In genomic region chr4:98008814-98009368, GRCm38 (mm10) we compare ENCODE assay signal across 14 mouse cellular contexts.
DNase-seq lines count a peak whose midpoint lies in the region; ATAC-seq and TF ChIP-seq lines count a peak whose summit lies in the region.
"Had no signal": no experiment of that assay in that cellular context is flagged by ENCODE, and none has a peak within 500 bp of the region (broad histone marks: within the 10 kb centered on the region; RNA-seq: fewer than 3 reads in every experiment).

No protein-coding gene starts in this region.

- H3K36me3 ChIP-seq in heart, adult 2 months (ENCODE audit: control insufficient read depth, insufficient read depth, low read length), result peaks cover 14% of the 10 kb centered on the region
- H3K36me3 ChIP-seq in kidney, postnatal 0 days (ENCODE audit: insufficient read depth, low read length), result no peaks in the 10 kb centered on the region
- H3K36me3 ChIP-seq in limb, embryonic 14.5 days (ENCODE audit: control insufficient read depth, insufficient read depth, low read length), result no peaks in the 10 kb centered on the region

- no peak overlapping the region for H3K4me3 ChIP-seq in heart, adult 2 months
- H3K4me3 ChIP-seq in kidney, postnatal 0 days (replicated peaks; ENCODE audit: low read depth, low read length), result no peak overlapping the region
- no peak overlapping the region for H3K4me3 ChIP-seq in limb, embryonic 14.5 days (replicated peaks; ENCODE audit: low read length)

- 35% methylated on average over 4 of the region's 4 CpGs for WGBS in heart, adult 2 months
- 25% methylated on average over 4 of the region's 4 CpGs for WGBS in kidney, postnatal 0 days
- WGBS in limb, embryonic 14.5 days, result 32% methylated on average over 4 of the region's 4 CpGs

- H3K4me2 ChIP-seq in kidney, postnatal 0 days (ENCODE audit: low read length), result no peak overlapping the region
- H3K4me2 ChIP-seq in limb, embryonic 14.5 days (replicated peaks; ENCODE audit: low read depth, low read length, severe bottlenecking), result no peak overlapping the region

- H3K9ac ChIP-seq in heart, adult 2 months (ENCODE audit: low read depth, low read length), result no peak overlapping the region
- no peak overlapping the region for H3K9ac ChIP-seq in kidney, postnatal 0 days (ENCODE audit: low read depth, low read length)
- H3K9ac ChIP-seq in limb, embryonic 14.5 days (ENCODE audit: low read depth, low read length, severe bottlenecking), result no peak overlapping the region

- H3K27me3 ChIP-seq in heart, adult 2 months (ENCODE audit: control insufficient read depth, insufficient read depth, low read length), result no peaks in the 10 kb centered on the region
- no peaks in the 10 kb centered on the region for H3K27me3 ChIP-seq in kidney, postnatal 0 days (ENCODE audit: insufficient read depth, low read length)
- no peaks in the 10 kb centered on the region for H3K27me3 ChIP-seq in limb, embryonic 14.5 days (ENCODE audit: control insufficient read depth, insufficient read depth, low read length)

- H3K79me2 ChIP-seq in heart, adult 2 months (replicated peaks; ENCODE audit: control insufficient read depth, insufficient read depth, low read length), result peaks cover 7% of the 10 kb centered on the region

- peak; percentile 32 for TF ChIP-seq CTCF in heart, adult 2 months (IDR thresholded peaks at IDR 0.05)
- no peak for TF ChIP-seq CTCF in kidney, postnatal 0 days (IDR thresholded peaks at IDR 0.05; ENCODE audit: low read depth)

- intact Hi-C loops in heart, adult 2 months (cut with DNase I), result loop anchor here (5.0 to 10.0 kb wide), 2 partner anchors 38 to 444 kb away; no protein-coding TSS in a partner anchor
- intact Hi-C loops in heart, postnatal 36 days (cut with DNase I), result no loop called here

- H3K27ac ChIP-seq in heart, adult 2 months, result peak overlapping the region; percentile 45
- no peak overlapping the region for H3K27ac ChIP-seq in kidney, postnatal 0 days
- H3K27ac ChIP-seq in limb, embryonic 14.5 days (replicated peaks; ENCODE audit: low read depth, low read length), result peak overlapping the region; percentile 49; the same call in 1 of the 2 replicates

- no peak for TF ChIP-seq EP300 in heart, adult 2 months (IDR thresholded peaks at IDR 0.05; ENCODE audit: insufficient read depth, low read depth, low read length)

- no peak for ATAC-seq in kidney, postnatal 0 days (replicated peaks; ENCODE audit: low FRiP score, low read depth)
- peak; percentile 54 for ATAC-seq in common myeloid progenitor, adult 5-6 weeks (replicated peaks; ENCODE audit: low read depth, poor library complexity, severe bottlenecking)
- no peak for ATAC-seq in limb, embryonic 14.5 days (ENCODE audit: low FRiP score, low read depth)

- H3K4me1 ChIP-seq in heart, adult 2 months (ENCODE audit: control insufficient read depth, insufficient read depth, low read length), result peaks cover 21% of the 10 kb centered on the region
- H3K4me1 ChIP-seq in kidney, postnatal 0 days (replicated peaks; ENCODE audit: insufficient read depth, low read length), result peaks cover 5% of the 10 kb centered on the region; the same call in 1 of the 2 replicates
- H3K4me1 ChIP-seq in limb, embryonic 14.5 days (ENCODE audit: control insufficient read depth, insufficient read depth, low read length), result peaks cover 26% of the 10 kb centered on the region

- no peaks in the 10 kb centered on the region for H3K9me3 ChIP-seq in kidney, postnatal 0 days (replicated peaks; ENCODE audit: low read length)
- no peaks in the 10 kb centered on the region for H3K9me3 ChIP-seq in limb, embryonic 14.5 days (ENCODE audit: control insufficient read depth, low read length)

- TF ChIP-seq POLR2A in heart, adult 2 months (IDR thresholded peaks at IDR 0.05; ENCODE audit: insufficient read depth, low read depth, low read length), result no peak
- no peak for TF ChIP-seq POLR2A in limb, embryonic 14.5 days (IDR thresholded peaks at IDR 0.05; ENCODE audit: borderline replicate concordance, extremely low read depth, insufficient read depth, insufficient read length)

- DNase-seq in heart, adult 2 months, result no peak
- DNase-seq in heart, postnatal 36 days, result no peak
- peak; percentile 61 for DNase-seq in kidney, postnatal 0 days (ENCODE audit: low spot score)
- no peak for DNase-seq in kidney, postnatal 14 days
- DNase-seq in limb, embryonic 14.5 days (ENCODE audit: low spot score), result no peak
- DNase-seq in urinary bladder, postnatal 14 days (ENCODE audit: low spot score), result no peak
- DNase-seq in right cerebral cortex, adult 2 months (ENCODE audit: low spot score in 2 of 2), result no peak
- DNase-seq: adrenal gland, adult 2 months; cerebellum, adult 9-11 months; gastrocnemius, postnatal 36 days; kidney, postnatal 25 days; left cerebral cortex, postnatal 4 days; lung, postnatal 14 days had no signal
